Mouse (Mus musculus) lung, adult 2 months (tissue): Measurements from ENCODE around the gene Ccpg1os.

Experiments used
- CTCF ChIP-seq: fragments of 200-500 bp; IDR thresholded peaks from 2 replicates; pipeline ENCODE4 v1.5.1; 2011; ENCODE audit warnings: mild to moderate bottlenecking, low read length, control low read depth; ENCODE audit not compliant: insufficient read depth
- POLR2A ChIP-seq: fragments of 200-500 bp; IDR thresholded peaks from 2 replicates; pipeline ENCODE4 v1.6.1; 2011; ENCODE audit warnings: low read depth, mild to moderate bottlenecking, control low read depth, low read length, borderline replicate concordance; ENCODE audit errors: extremely low read depth

DNA sequence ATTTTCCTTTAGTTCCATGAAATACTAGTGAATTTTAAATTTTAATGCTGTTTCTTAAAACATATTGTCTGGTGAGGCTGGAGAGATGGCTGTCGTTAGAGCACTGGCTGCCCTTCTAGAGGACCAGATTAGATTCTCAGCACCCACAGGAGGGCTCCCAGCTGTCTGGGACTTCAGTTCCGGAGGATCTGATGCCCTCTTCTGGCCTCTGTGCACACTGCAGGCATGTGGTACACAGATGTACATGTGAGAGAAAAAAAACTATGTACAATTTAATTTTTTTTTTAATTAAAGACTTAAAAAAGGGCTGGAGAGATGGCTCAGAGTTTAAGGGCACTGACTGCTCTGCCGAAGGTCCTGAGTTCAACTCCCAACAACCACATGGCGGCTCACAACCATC lies 49.9 kb downstream of the Ccpg1os start:
- no peak for TF ChIP-seq CTCF
- no peak for TF ChIP-seq POLR2A
